ENCODE assay signal across 9 mouse cellular contexts in genomic region chr4:119028208-119028821, GRCm38 (mm10).
A peak's percentile ranks its signal among the peaks of the same experiment; 100 is the strongest.
DNase-seq lines count a peak whose midpoint lies in the region; ATAC-seq lines count a peak whose summit lies in the region.
"Had no signal": no experiment of that assay in that cellular context is flagged by ENCODE, and none has a peak within 500 bp of the region (broad histone marks: within the 10 kb centered on the region; RNA-seq: fewer than 3 reads in every experiment).

No protein-coding gene starts in this region.

- ATAC-seq in hindbrain, embryonic 15.5 days (ENCODE audit: low FRiP score, low read depth): 0 out of 2 replicates have a peak, but pooled peaks have one; percentile 23
- no peak for ATAC-seq in forebrain, embryonic 15.5 days (replicated peaks)

- no peaks in the 10 kb centered on the region for H3K9me3 ChIP-seq in heart, embryonic 10.5 days
- H3K9me3 ChIP-seq in hindbrain, embryonic 15.5 days: no peaks in the 10 kb centered on the region
- H3K9me3 ChIP-seq in forebrain, embryonic 15.5 days: no peaks in the 10 kb centered on the region

- no peak overlapping the region for H3K4me2 ChIP-seq in hindbrain, embryonic 15.5 days
- no peak overlapping the region for H3K4me2 ChIP-seq in forebrain, embryonic 15.5 days (replicated peaks)

- no peaks in the 10 kb centered on the region for H3K27me3 ChIP-seq in heart, embryonic 10.5 days (ENCODE audit: insufficient read depth, poor library complexity, severe bottlenecking)
- no peaks in the 10 kb centered on the region for H3K27me3 ChIP-seq in hindbrain, embryonic 15.5 days
- H3K27me3 ChIP-seq in forebrain, embryonic 15.5 days: no peaks in the 10 kb centered on the region

- peaks cover 51% of the 10 kb centered on the region for H3K4me1 ChIP-seq in heart, embryonic 10.5 days
- H3K4me1 ChIP-seq in hindbrain, embryonic 15.5 days (replicated peaks): 0 out of 2 replicates have a peak, but pooled peaks cover 7% of the 10 kb centered on the region
- peaks cover 8% of the 10 kb centered on the region for H3K4me1 ChIP-seq in forebrain, embryonic 15.5 days

- DNase-seq in heart, embryonic 10.5 days (ENCODE audit: low spot score): peak; percentile 85
- DNase-seq in heart, adult 9 months (ENCODE audit: low spot score in 2 of 2): no peak
- peak; percentile 32 for DNase-seq in retina, embryonic 14.5 days (ENCODE audit: low spot score)
- DNase-seq in retina, postnatal 1 day: no peak
- DNase-seq in yolk sac, embryonic 10.5 days (ENCODE audit: low spot score): peak; percentile 61
- DNase-seq in urinary bladder, adult 2 months (ENCODE audit: low spot score): no peak
- DNase-seq: midbrain, embryonic 14.5 days had no signal

- H3K9ac ChIP-seq in hindbrain, embryonic 15.5 days: no peak overlapping the region
- no peak overlapping the region for H3K9ac ChIP-seq in forebrain, embryonic 15.5 days (replicated peaks)

- WGBS in heart, embryonic 10.5 days: 20% methylated on average over 8 of the region's 8 CpGs
- 28% methylated on average over 8 of the region's 8 CpGs for WGBS in hindbrain, embryonic 15.5 days
- WGBS in forebrain, embryonic 15.5 days: 29% methylated on average over 8 of the region's 8 CpGs

- H3K4me3 ChIP-seq in heart, embryonic 10.5 days: 0 out of 2 replicates have a peak overlapping the region, but pooled peaks have one; percentile 9
- H3K4me3 ChIP-seq in hindbrain, embryonic 15.5 days: no peak overlapping the region
- H3K4me3 ChIP-seq in forebrain, embryonic 15.5 days: no peak overlapping the region

- H3K27ac ChIP-seq in heart, embryonic 10.5 days: peak overlapping the region; percentile 80
- no peak overlapping the region for H3K27ac ChIP-seq in hindbrain, embryonic 15.5 days (replicated peaks)
- no peak overlapping the region for H3K27ac ChIP-seq in forebrain, embryonic 15.5 days (replicated peaks)

- H3K36me3 ChIP-seq in heart, embryonic 10.5 days: no peaks in the 10 kb centered on the region
- no peaks in the 10 kb centered on the region for H3K36me3 ChIP-seq in hindbrain, embryonic 15.5 days
- no peaks in the 10 kb centered on the region for H3K36me3 ChIP-seq in forebrain, embryonic 15.5 days

Comparison
In these comparisons a context has a peak if more than half of its experiments do, and no peak if none do; other contexts are left out.
1. DNase-seq: peak in heart, embryonic 10.5 days (single experiment), retina, embryonic 14.5 days (single experiment) and yolk sac, embryonic 10.5 days (single experiment); none in heart, adult 9 months (0 of 2), retina, postnatal 1 day (single experiment) and urinary bladder, adult 2 months (single experiment).